Mouse (Mus musculus): Measurements from ENCODE around the gene Bckdhb. TPM values are rescaled to one million over a fixed set of nuclear protein-coding genes. Genes with fewer than 3 reads are reported as not detected.
"Not testable (repeated sequence)": the region's sequence is repeated elsewhere in the genome, so short reads cannot be mapped to it uniquely, and the experiment has no call there.

Bckdhb gene
- total and polyA plus RNA-seq, 2 experiments from 2014 or later, result 22.1 to 40.3 TPM

DNA sequence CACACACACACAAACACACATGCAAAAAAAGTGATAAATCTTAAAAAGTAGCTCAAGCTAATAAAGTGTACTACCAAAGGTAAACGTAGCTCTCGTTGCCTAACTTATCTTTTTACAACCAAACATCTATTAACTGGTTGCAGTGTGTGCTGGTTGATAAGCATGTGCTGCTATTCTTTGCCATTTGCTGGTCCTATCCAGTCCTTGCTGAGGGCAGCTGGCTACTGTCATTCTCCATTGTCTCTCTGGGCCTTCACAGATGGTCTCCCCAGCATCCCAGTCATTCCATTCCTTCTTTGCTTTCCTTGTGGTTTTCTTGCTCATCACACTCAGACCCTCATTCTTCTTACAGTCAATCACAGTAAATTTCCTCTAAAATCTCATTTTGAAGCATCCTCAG, 50.9 kb downstream of the Bckdhb start:
- H3K4me3 ChIP-seq (ENCODE audit: low read length), result no peak overlapping the region
- ATAC-seq, result no peak
- whole genome bisulfite sequencing, result 93% methylated on average over 2 of the region's 2 CpGs
- no peak overlapping the region for H3K27ac ChIP-seq
- no peaks in the 10 kb centered on the region for H3K27me3 ChIP-seq (ENCODE audit: insufficient read depth, low read length)
- H3K36me3 ChIP-seq (ENCODE audit: insufficient read depth, low read length), result no peaks in the 10 kb centered on the region
- no peak for TF ChIP-seq CTCF (IDR thresholded peaks at IDR 0.05; ENCODE audit: low read depth)
- no peaks in the 10 kb centered on the region for H3K4me1 ChIP-seq (ENCODE audit: insufficient read depth, low read length)
- H3K9ac ChIP-seq (replicated peaks; ENCODE audit: low read length), result no peak overlapping the region
- no peak for DNase-seq (ENCODE audit: low spot score)
- 0 out of 2 replicates have a peak, but pooled peaks cover 6% of the 10 kb centered on the region for H3K9me3 ChIP-seq (ENCODE audit: low read length)
- no peak overlapping the region for H3K4me2 ChIP-seq (ENCODE audit: low read depth, low read length)

- Histone ChIP-seq H3K9ac (replicated peaks; ENCODE audit: low read length) (no peak overlapping the region), H3K36me3 (ENCODE audit: insufficient read depth, low read length) (no peaks in the 10 kb centered on the region), H3K4me2 (ENCODE audit: low read depth, low read length) (no peak overlapping the region), H3K27ac (no peak overlapping the region), H3K4me3 (ENCODE audit: low read length) (no peak overlapping the region), H3K9me3 (ENCODE audit: low read length) (0 out of 2 replicates have a peak, but pooled peaks cover 6% of the 10 kb centered on the region), H3K4me1 (ENCODE audit: insufficient read depth, low read length) (no peaks in the 10 kb centered on the region), H3K27me3 (ENCODE audit: insufficient read depth, low read length) (no peaks in the 10 kb centered on the region)
- ATAC-seq, result no peak
- TF ChIP-seq CTCF (IDR thresholded peaks at IDR 0.05; ENCODE audit: low read depth), result no peak
- WGBS, result 82% methylated on average over 7 of the region's 7 CpGs
- no peak for DNase-seq (ENCODE audit: low spot score)
Measured at GRCm38 (mm10) chr9:83981234-83981633, 56.3 kb downstream of the Bckdhb start.

- Histone ChIP-seq H3K36me3 (ENCODE audit: insufficient read depth, low read length) (no peaks in the 10 kb centered on the region; the same call in 1 of the 2 replicates), H3K9me3 (ENCODE audit: low read length) (no peaks in the 10 kb centered on the region), H3K4me2 (ENCODE audit: low read depth, low read length) (no peak overlapping the region), H3K27ac (no peak overlapping the region), H3K27me3 (ENCODE audit: insufficient read depth, low read length) (no peaks in the 10 kb centered on the region), H3K4me1 (ENCODE audit: insufficient read depth, low read length) (no peaks in the 10 kb centered on the region), H3K9ac (replicated peaks; ENCODE audit: low read length) (no peak overlapping the region), H3K4me3 (ENCODE audit: low read length) (no peak overlapping the region)
- DNase-seq (ENCODE audit: low spot score), result peak; percentile 24
- no peak for ATAC-seq
- TF ChIP-seq CTCF (IDR thresholded peaks at IDR 0.05; ENCODE audit: low read depth), result no peak
- 32% methylated on average over 2 of the region's 2 CpGs for WGBS
Measured at GRCm38 (mm10) chr9:84008961-84009360, 84.0 kb downstream of the Bckdhb start.

DNA sequence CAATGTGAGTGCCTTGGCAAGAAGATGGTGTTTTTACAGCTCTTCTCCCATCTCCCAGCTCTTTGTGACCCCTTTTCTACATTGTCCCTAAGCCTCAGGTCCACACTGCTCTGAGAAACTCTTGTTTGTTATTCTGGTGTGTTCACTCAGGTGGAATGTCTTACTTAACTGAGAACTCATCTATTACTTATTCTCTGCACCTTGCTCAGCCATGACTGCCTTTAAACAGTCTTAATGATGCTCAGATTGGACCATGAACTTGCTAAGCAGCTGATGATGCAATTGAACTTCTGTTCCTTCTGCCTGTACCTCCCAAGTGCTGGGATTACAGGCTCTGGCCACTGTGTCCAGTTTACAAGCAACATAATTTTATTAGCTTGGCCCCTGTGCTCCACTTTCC, 86.2 kb downstream of the Bckdhb start:
- Histone ChIP-seq H3K4me2 (ENCODE audit: low read depth, low read length) (no peak overlapping the region), H3K36me3 (ENCODE audit: insufficient read depth, low read length) (no peaks in the 10 kb centered on the region; the same call in 1 of the 2 replicates), H3K4me3 (ENCODE audit: low read length) (no peak overlapping the region), H3K4me1 (ENCODE audit: insufficient read depth, low read length) (no peaks in the 10 kb centered on the region), H3K27me3 (ENCODE audit: insufficient read depth, low read length) (no peaks in the 10 kb centered on the region), H3K9ac (replicated peaks; ENCODE audit: low read length) (no peak overlapping the region), H3K27ac (no peak overlapping the region), H3K9me3 (ENCODE audit: low read length) (no peaks in the 10 kb centered on the region)
- ATAC-seq, result no peak
- no peak for TF ChIP-seq CTCF (IDR thresholded peaks at IDR 0.05; ENCODE audit: low read depth)
- no peak for DNase-seq (ENCODE audit: low spot score)

- not testable (repeated sequence) for H3K4me3 ChIP-seq (ENCODE audit: low read length); ATAC-seq; H3K36me3 ChIP-seq (ENCODE audit: insufficient read depth, low read length); H3K9me3 ChIP-seq (ENCODE audit: low read length); H3K9ac ChIP-seq (replicated peaks; ENCODE audit: low read length); H3K4me1 ChIP-seq (ENCODE audit: insufficient read depth, low read length); H3K4me2 ChIP-seq (ENCODE audit: low read depth, low read length); DNase-seq (ENCODE audit: low spot score); H3K27me3 ChIP-seq (ENCODE audit: insufficient read depth, low read length); H3K27ac ChIP-seq
- WGBS, result 97% methylated on average over 8 of the region's 8 CpGs
Measured at GRCm38 (mm10) chr9:84018141-84018540, 93.2 kb downstream of the Bckdhb start.

DNA sequence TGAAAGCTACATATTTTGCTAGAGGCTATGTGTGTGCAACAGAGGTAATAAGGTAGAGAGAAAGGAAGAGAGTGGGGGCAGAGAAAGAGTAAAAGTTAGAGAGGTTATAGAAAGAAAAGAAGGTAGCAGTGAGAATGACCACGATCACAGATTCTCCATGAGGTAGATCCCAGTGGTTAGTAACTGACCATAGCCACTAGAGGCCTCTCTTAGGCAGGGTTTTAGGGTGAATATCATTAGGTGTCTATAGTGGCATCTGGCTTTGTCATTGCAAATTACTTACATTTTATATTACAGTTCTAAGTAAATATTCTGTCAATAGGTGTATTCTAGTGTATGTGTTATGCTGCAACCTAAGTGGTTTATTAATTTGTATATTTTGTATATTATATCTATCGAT, 94.7 kb downstream of the Bckdhb start:
- Histone ChIP-seq H3K36me3 (ENCODE audit: insufficient read depth, low read length) (no peaks in the 10 kb centered on the region), H3K9ac (replicated peaks; ENCODE audit: low read length) (no peak overlapping the region), H3K4me3 (ENCODE audit: low read length) (no peak overlapping the region), H3K27ac (no peak overlapping the region), H3K4me1 (ENCODE audit: insufficient read depth, low read length) (no peaks in the 10 kb centered on the region), H3K27me3 (ENCODE audit: insufficient read depth, low read length) (no peaks in the 10 kb centered on the region), H3K4me2 (ENCODE audit: low read depth, low read length) (no peak overlapping the region), H3K9me3 (ENCODE audit: low read length) (no peaks in the 10 kb centered on the region)
- peak; percentile 70 for DNase-seq (ENCODE audit: low spot score)
- WGBS, result 71% methylated on average over 2 of the region's 2 CpGs
- 0 out of 2 replicates have a peak, but pooled peaks have one; percentile 61 for ATAC-seq
- TF ChIP-seq CTCF (IDR thresholded peaks at IDR 0.05; ENCODE audit: low read depth), result peak; percentile 73

GRCm38 (mm10) chr9:84021189-84021588, 96.2 kb downstream of the Bckdhb start:
- WGBS, result 82% methylated on average over 6 of the region's 6 CpGs

More at GRCm38 (mm10) chr9:84021189-84021588, 96.2 kb downstream of the Bckdhb start:
- ATAC-seq, result no peak
- Histone ChIP-seq H3K9me3 (ENCODE audit: low read length) (no peaks in the 10 kb centered on the region), H3K4me1 (ENCODE audit: insufficient read depth, low read length) (no peaks in the 10 kb centered on the region), H3K27ac (no peak overlapping the region), H3K4me3 (ENCODE audit: low read length) (no peak overlapping the region), H3K4me2 (ENCODE audit: low read depth, low read length) (no peak overlapping the region), H3K9ac (replicated peaks; ENCODE audit: low read length) (no peak overlapping the region), H3K36me3 (ENCODE audit: insufficient read depth, low read length) (no peaks in the 10 kb centered on the region), H3K27me3 (ENCODE audit: insufficient read depth, low read length) (no peaks in the 10 kb centered on the region)
- no peak for DNase-seq (ENCODE audit: low spot score)
- TF ChIP-seq CTCF (IDR thresholded peaks at IDR 0.05; ENCODE audit: low read depth), result no peak
